Mouse (Mus musculus): ENCODE data around the gene Ppp1r3c. TPM values are rescaled to one million over a fixed set of nuclear protein-coding genes. Genes with fewer than 3 reads are reported as not detected.
A peak's percentile ranks its signal among the peaks of the same experiment; 100 is the strongest.

Gene Ppp1r3c
- total RNA-seq, 2 experiments from 2014 or later = 91.5 to 98.3 TPM

DNA sequence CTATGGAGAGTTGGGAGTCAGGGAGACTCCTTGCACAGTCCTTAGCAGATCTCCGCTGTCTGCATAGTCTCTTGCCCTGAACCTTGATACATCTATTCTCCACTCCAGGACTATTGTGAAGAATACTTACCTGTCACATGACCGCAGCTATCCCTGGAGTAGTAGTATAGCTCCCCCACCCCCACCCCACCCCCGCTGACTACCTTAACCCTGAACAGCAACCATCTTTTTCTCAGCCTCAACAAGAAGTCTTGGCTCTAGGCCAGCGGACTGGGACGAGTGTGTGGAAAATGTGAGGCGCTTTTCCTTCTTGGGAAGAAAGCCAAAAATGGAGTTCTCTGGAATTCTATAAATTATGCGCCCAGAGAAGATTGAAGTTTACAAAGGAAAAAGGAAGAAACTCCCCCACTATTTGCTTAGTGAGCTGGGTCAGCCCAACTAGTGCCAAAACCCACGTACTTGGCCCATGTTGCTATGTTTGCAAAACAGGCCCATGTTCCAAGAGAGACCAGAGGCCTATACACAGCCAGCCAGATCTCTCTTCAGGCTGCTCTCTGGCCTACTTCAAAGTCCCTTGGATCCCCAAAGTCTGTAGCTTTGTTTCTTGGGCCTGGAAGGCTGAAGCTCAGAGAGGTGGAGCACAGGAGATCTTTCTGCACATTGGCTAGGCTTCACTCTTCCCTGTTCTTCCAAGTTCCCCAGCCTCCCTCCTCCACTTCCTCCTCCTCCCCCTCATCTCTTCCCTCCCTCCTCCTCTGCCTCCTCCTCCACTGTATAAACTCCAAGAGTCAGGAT is 48.4 kb downstream of the Ppp1r3c start:
- intact Hi-C loops (cut with DNase I) = loop anchor here (2.0 kb wide), 1 partner anchor 49 kb away; the partner anchor contains the start of gene Ppp1r3c
- peak; percentile 77 to 84 for DNase-seq

DNA sequence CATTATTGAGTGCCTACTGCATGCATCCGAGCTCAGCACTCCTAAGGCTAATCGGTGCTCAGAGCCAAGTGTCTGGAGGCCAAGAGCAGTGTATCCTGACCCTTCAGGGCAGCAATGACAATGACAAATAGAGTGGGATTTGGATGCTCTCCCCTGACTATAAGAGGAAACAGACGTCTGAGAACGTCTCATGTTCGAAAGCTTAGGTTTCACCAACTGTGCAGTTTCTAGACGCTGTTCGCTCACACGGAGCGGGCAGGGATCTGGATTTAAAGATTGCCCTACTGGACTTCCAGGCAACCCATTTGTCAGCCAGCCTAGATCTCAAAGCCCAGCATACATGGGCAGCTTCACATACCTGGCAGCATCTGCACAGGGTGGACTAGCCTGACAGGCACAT is 49.4 kb downstream of the Ppp1r3c start:
- no peak for DNase-seq

GRCm38 (mm10) chr19:36686016-36686415 is 50.4 kb downstream of the Ppp1r3c start:
- intact Hi-C loops (cut with DNase I) = loop anchor here (2.0 kb wide), 1 partner anchor 51 kb away; the partner anchor contains the start of gene Ppp1r3c
- DNase-seq = no peak

More for the DNA sequence above, 49.4 kb downstream of the Ppp1r3c start:
- intact Hi-C loops (cut with DNase I) = loop anchor here (2.0 kb wide), 1 partner anchor 50 kb away; the partner anchor contains the start of gene Ppp1r3c

GRCm38 (mm10) chr19:36682560-36682959 is 53.9 kb downstream of the Ppp1r3c start:
- intact Hi-C loops (cut with DNase I) = no loop called here

More at GRCm38 (mm10) chr19:36682560-36682959, 53.9 kb downstream of the Ppp1r3c start:
- DNase-seq = no peak

Other genes with a start within 250 kb of the Ppp1r3c start
- gene Hectd2, start 182.0 kb downstream of the Ppp1r3c start, total RNA-seq (2021) = 1 to 10 TPM; 2.0 to 2.8 TPM
- gene Tnks2, start 97.6 kb upstream of the Ppp1r3c start, total RNA-seq (2021) = 10 to 100 TPM; 89.3 to 92.3 TPM
- gene Fgfbp3, start 183.0 kb upstream of the Ppp1r3c start, total RNA-seq (2021) = 1 to 10 TPM; 1.9 TPM
- 10 to 100 TPM; 12.9 to 13.4 TPM for gene Btaf1, start 189.4 kb upstream of the Ppp1r3c start, total RNA-seq (2021)

All from heart, postnatal 14 days (tissue).